Mouse (Mus musculus) kidney, adult 2 months (tissue): ENCODE results near the gene Ephb4.
A peak's percentile ranks its signal among the peaks of the same experiment; 100 is the strongest.

Experiments used
- CTCF ChIP-seq: fragments of 200-500 bp; conservative IDR thresholded peaks from 2 replicates; pipeline ENCODE4 v1.5.1; 2011; ENCODE audit warnings: low read depth, mild to moderate bottlenecking, control low read depth, low read length, moderate library complexity, mixed read lengths; ENCODE audit not compliant: insufficient read depth, insufficient read length
- POLR2A ChIP-seq: fragments of 200-500 bp; IDR thresholded peaks from one replicate; pipeline ENCODE4 v1.6.1; 2011; ENCODE audit warnings: low read depth, low read length, control low read depth

- no peak for TF ChIP-seq POLR2A
- TF ChIP-seq CTCF, result peak; percentile 58
Observed at GRCm38 (mm10) chr5:137376198-137376597, 26.3 kb downstream of the Ephb4 start.
